Mouse (Mus musculus): ENCODE results near the gene Cdh13.

Gene Cdh13

DNA sequence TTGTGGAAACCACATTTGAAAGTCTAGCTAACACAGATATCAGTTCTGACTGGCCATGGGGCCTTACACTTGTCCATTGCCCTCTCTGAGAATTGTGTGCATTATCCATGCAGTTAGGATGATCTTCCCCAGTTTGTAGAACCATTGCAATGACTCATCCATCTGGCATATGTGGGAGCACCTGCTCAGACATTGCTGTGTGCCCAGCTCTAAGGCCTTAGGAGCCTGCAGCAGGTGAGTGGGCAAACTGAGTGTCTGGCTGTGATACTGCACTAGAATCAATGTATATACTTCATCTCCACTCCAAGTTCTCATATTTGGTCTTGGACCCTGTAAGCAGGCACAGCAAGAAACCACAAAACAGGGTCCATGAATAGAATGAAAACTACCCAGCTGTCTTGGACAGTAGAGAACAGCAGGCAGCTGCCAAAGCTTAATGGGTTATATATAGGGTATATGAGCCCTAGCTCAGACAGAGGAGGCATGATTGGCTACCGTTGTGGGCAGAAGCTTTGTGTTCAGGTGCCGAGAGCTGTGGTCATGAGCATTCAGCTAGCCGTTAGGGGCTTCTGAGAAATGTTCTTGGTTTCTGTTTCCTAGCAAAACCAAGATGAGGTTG lies 181.9 kb downstream of the Cdh13 start:
- no peak for DNase-seq

DNA sequence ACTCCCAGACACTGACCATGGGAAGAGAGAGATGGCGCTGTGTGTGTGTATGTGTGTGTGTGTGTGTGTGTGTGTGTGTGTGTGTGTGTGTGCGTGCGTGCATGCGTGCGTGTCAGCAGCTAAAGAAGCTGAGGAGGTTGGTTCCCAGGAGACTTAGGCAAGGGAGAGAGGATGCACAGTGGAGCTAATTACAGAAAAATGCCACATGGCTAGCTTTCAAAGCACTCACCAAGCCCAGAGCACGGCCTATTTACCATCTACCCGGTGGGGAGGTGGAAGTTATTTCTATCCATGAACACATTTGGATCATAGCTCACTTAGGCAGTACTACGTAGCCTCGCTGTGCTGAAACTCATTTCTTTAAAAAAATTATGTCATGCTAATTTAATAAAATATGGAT lies 194.1 kb downstream of the Cdh13 start:
- no peak for DNase-seq

DNA sequence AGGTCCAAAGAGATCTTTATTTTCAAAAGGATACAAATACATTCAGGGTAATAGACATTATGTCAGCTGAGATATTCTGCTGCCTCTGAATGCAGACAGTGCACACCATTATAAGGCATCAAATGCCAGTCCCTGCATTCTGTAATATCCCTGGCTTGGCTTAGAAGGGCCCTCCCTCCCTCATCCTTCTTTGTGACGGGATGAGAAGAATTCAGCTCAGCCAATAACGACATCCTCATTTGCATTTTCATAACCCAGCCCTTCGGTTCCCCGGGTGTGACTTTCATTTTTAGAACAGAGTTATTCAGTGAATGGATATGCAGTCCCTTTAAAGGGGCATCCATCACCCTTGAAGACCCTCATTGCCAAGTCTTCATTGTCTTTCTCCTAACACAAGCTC lies 205.2 kb downstream of the Cdh13 start:
- no peak for DNase-seq

DNA sequence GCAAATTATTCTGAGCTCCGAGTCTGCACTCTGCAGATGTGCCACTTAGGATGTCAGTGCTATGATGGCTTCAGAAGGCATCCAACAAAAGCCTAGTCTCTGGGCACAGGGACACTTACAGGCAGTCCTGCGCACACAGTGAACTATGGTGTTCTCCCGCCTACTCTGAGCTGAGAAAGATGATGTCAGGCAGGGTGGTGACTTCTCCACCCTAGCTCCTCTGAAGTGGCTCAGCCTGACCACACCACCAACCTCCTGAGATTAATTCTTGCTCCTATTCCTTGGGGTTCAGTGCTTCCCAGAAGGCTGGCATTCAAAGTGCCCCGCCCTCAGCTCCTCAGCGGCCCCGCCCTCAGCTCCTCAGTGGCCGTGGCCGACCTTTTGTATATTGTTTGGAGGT lies 219.0 kb downstream of the Cdh13 start:
- DNase-seq = no peak

DNA sequence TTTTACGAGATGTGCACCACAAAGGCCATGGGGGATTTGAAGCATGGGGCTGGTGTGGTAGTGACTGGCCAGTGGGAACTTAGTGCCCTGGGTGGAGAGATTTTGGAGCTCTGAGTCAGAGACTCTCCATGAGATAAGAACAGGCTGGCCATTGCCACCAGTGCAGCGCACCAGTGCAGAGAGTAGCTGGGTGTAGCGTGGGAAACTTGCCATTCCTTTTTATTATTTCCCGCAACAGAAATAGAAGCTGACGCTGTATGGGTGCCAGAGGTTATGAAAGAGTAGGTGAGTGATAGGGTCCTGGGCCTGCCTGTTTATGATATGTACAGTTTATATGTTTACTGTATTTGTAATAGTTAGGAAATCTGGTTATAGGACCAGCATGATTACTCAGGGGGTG lies 225.9 kb downstream of the Cdh13 start:
- no peak for DNase-seq

DNA sequence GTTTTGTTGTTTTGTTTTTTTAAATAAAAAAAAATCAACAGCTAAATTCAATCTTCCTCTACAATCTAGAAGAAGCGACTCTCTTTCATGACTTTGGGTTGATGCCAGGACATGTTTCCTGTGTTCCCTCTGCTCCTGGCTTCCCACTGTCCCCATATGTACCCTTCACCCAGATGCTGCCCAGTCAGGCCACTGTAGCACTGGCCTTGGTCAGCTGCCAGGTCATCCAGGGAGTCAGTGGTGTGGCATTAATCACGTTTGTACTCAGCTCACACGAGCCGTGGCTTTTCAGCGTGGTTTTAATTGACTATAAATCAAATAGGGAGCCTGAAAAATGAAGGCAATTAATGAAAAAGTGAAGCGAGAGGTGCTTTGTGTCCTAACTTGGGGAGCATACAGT lies 229.7 kb downstream of the Cdh13 start:
- no peak for DNase-seq

DNA sequence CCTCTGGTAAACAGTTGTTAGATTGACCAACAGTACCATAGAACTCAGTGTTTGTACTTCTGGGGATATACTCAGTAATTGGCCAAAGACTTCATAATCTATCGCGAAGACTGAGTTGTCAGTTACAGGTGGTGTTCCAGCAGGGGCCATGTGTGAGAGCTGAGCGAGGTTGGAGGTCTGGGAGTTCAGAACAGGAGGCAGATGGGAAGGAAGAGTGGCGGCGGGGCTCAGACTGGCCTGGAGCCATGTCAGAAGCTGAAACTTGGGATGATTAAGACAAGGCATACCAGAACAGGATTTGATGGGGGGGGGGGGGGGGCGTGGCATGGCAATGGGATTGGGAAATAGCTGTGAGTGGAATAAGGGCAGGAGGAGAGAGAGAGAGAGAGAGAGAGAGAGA lies 232.1 kb downstream of the Cdh13 start:
- DNase-seq = no peak

DNA sequence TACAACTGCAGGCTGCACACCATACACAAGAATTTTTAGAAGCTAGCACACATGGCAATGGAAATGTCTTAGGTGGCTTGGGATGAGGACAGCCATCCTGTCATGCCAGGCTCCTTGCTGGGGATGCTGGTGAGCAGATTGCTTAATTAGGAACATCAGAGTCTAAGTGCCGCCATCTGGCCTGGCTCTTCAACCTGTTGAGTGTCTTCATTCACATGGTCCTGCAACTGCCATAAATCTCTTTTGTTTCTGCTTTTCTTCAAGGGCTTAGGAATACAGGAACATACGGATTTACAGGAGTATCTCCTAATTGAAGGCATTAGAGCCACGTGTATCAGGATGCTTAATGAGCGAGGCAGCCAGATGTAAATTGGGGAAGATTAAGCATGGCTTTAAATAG lies 233.5 kb downstream of the Cdh13 start:
- DNase-seq = no peak

DNA sequence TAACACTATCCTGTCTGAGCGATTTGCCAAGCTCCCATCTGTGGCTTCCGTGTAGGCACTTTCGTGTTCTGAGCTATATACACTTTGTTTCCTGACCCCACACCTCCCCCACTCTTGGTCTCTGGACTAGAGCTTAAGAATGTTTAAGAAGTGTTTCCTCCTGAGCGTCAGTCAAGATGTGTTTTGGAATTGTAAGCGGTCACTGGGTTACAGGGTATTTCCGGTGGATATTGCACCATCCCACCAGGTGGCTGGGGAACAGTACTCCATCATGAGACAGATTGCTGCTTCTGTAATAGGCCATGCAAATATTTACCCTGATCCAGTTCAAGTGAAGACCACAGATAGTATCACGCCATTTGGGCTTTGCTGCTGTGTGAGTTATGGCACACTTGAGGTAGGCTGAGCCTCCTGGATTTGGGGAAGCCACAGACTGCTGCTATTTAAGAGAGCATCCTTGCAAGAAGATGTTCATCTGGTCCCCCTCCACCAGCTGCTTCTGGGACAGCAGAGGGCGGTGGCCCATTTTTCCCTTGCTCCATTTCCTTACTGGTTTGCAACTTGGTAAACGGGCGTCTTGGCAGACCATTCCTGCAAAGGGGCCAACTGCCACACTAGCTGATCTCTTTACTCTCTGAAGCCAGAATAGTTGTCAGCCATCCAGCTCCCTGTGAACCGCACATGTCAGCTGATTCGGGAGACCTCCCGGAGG lies 234.7 kb downstream of the Cdh13 start:
- no peak for DNase-seq

DNA sequence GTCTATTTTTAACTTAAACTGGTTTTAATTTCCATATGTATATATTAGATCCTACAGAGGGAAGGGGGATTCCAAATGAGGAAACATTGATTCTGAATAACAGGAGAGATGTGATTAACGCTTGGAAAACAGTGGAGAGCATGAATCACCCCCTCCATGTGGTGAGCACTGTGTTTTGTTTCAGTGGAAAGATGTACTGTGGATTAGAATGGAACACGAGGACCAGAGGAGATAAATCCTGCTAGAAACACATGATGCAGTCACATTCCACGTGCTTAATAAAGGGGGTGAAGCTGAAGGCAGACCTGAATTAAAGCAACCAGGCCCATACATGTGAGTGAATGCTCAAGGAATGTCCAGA lies 235.2 kb downstream of the Cdh13 start:
- DNase-seq = no peak

DNA sequence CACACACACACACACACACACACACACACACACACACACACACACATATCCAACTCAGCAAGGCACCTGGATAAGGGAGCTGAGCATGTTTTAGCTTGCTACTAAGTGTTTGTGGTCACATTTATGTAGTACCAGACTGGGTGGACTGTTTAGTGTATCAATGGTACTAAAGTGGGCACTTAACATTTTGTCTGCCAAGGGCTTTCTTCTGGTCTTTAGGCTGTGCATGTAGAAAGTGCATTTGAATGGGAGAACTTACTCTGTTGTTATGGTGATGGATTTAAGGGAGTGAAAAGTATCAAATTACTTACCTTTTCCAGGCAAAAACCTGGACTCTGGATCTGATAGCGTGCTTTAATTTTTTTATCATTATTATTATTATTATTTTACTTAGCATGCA lies 240.4 kb downstream of the Cdh13 start:
- DNase-seq = no peak

DNA sequence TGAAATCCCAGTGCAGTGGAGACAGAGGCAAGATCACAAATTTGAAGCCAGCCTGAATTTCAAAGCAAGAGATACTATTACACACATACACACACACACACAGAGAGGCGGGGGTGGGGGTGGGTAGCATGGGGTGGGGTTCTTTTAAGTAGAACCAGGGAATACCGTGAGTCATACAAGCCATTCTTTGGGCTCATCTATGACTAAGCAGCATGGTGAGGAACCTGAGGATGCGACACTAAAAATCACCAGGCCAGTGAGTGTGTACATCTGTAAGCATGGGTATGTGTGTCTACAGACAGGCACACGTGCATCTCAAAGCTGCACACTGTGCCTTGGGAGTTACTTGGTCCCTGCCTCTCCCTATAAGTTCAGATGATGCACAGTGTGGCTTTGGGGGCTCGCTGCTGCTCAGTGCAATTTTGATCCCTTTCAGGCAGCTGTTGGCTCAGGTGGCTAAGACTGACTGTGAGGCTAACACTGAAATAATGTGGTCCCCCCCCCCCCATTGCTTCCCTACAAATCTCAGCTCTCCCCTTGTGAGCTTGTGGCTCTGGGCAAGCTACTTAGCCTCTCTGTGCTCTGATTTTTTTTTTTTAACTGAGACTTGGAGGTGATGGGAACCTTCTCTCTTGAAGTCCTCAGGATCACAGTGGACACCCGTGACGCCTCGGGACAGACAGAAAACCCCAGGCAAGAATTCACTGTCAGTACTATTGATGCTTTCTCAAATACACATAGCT lies 255.5 kb downstream of the Cdh13 start:
- no peak for DNase-seq

DNA sequence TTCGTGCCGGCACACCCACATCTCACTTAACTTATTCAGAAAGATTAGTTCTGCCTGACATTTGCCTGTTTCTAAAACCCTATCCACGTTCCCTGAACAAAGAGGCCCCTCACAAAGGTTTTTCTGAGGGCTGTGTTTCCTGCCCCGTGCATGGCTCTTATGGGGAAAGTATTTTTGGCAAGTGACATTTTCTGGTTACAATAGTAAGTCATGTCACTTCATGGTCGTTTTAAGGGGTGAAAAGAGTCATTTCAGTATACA lies 256.0 kb downstream of the Cdh13 start:
- DNase-seq = no peak

DNA sequence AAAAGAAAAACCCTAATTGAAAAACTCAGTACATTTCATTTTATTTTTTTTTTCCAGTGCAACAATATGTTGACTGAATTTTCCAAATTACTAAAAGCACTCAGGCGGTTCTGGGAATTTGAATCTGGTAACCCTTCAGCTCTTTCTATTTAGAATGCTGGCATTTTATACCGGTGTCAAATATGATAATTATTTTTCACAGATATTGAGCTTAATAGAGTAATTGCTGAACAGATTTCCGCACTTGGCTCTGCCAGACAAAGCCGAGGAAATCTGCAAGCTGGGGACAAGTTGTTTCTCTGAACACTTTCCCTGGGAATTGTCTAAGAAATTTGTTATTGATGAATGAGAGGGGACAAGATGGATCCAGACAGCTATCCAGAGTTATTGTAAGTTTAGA lies 256.4 kb downstream of the Cdh13 start:
- no peak for DNase-seq

DNA sequence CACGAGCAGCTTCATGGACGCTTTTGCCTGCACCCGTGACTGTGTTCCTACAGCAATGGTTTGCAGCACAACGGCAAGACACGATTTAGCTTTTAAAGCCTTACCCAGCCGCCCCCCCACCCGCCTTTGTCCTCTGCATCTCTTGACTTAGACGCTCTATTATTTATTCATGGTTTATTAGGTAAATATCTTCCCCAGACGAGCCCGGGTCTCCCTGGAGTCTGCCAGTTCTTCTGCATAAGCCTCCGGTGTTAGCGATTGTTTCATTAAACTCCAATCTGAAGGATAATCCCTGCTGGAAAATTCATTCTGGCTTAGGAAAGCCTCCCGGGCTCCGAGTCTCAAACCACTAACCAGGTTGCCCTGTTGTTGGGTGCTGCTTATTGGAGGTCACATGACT lies 268.9 kb downstream of the Cdh13 start:
- DNase-seq = no peak

DNA sequence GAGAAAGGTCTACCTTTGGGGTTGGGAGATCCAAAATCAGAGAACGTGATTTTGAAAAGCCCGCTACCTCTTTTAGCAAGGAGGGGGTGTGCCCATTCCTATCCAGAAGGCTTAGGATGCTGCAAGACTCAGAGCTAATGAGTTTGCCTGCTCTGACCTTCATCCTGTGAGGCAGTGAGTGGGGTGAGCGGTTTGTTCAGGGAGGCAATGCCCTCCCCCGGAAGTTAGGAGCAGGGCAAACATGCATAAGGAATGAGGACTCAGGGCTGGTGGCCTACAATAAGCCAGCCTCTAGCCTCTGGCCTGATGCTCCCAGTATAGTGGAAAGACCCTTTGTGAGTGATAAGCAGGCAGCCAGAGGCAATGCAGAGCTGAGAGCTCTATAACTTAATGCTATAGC lies 269.3 kb downstream of the Cdh13 start:
- no peak for DNase-seq

DNA sequence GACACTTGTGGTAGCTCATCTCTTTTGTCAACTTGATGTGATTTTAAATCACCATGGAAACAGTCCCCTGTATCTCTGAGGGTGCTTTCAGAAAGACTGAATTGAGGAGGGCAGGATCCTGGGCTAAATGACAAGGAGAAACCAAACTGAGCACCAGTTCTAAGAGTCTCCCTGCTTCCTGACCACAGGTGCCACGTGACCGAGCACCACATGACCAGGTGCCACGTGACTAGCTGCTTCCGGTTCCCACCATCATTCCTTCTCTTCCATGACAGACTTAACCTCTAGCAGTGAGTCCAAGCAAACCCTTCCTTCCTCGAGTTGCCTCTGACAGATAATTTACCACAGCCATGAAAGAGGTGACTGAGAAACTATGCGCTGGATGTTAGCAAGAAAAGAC lies 280.5 kb downstream of the Cdh13 start:
- DNase-seq = no peak

DNA sequence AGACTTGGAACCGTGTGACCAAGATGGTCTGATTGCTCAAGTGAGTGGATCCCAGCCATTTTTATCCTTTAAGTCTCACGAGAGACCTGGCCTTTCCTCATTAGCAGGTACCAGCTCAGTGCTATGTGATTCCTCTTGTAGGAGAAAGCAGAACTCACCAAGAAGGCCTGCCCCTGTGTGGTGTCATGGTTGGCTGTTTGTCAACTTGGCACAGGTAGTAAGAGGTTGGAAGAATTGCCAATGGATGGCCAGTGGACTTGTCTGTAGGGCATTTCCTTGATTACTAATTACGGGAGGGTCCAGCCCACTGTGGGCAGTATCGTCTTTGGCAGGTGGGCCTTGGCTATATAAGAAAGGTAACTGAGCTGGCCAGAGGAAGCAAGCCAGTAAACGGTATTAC lies 281.7 kb downstream of the Cdh13 start:
- DNase-seq = no peak

DNA sequence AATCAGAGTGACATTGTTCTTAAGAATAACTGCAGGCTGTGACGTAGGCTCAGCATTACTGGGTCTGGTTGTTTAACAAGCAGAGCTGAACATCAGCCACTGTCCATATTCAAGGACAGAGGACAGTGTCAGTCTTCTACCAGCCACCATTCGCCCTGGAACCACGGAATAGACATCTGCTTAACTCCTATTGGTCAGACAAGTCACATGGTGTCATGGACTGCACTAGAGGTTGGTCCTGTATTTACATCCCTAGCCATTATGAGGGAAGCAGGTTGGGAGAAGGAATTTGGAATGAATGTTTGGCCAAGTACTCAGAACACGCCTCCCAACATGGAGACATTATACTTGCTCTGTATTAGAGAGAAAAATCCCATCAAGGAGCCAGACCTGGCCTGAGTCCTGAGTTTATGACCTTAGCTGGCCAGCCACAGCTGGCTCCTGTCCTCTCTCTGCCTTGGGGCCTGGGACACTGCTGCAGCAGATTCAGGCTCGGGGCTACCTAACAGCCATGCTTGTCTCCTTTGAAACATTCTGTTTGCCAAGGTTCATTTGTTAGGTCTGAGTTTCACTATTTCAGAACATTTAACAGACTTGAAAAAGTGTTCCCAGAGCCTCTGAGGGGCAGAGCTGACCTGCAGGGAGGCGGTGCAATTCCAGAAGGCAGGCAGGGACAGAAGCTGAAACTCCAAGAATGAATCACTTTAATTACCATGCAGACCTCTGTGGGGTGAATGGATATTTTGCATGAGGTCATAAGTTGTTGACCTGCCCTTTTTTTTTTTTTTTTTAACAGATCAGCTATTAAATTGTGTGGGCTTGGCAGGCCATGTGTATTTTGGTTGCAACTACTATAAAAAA lies 282.6 kb downstream of the Cdh13 start:
- no peak for DNase-seq

DNA sequence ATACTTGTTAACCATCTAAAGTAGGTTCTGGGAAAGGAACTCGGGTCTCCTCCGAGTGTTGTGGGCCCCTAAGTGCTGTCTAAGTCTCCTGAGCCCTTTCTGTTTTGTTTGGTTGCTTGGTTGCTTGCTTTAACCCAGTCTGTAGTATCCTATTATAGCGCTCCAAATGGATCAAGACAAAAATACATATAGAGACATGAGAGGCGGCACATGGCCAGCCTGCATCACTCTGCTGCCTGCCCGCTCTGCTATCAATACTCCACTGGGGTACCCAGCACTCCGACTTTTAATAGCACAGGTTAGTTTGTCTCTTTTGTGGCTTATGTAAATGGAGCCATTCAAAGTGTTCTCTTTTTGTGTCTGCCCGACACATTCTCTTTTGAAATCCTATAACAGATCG lies 285.8 kb downstream of the Cdh13 start:
- no peak for DNase-seq

DNA sequence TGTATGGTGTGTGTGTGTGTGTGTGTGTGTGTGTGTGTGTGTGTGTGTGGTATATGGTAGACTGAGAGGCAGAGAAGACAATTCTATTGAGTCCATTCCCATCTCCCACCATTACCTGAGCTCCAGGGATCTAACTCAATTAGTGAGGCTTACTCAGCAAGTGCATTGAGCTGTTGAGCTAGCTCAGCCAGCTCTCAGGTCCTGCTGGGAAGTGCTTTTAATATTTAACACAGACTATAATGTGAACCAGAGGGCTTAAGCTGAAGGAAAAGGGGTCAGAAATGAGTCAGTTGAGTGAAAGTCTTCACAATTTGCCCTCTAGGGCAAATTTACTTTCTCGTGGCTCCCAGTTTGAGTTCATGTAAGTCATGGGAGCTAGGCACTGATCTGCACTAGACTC lies 297.7 kb downstream of the Cdh13 start:
- DNase-seq = no peak

DNA sequence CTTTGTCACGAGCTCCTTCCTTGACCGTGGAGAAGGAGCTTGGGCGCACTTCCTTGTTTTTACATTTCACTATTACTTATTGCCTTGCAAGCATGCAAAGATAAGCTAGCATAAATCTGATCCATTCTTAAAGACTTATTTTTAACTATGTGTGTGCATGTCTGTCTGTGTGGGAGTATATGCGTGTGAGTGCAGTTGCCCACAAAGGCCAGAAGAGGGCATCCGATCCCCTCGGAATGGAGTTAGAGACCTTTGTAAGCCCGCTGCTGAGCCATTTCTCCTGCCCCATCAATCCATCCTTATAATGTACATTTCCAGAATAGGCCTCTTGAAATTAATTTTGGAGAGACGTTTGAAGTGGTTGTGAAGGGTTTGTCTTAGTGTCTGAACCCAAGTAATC lies 298.7 kb downstream of the Cdh13 start:
- DNase-seq = no peak

DNA sequence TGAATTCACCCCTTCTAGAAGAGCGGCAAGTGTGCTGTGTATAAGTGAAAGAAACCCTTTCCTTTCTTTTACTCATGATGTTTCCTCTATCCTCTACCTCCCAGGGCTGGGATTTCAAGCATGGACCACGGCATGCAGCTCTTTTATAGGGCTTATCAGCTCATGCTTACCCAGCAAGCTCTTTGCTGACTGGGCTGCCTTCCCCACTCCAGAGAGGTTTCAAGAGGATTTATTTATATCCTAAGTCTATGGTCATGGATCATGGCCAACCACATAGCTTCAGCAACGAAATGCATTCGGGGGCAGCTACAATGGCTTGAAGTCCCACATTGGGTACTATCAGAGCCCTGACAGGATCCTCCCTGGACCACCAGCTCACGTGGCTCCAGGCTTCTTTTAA lies 304.4 kb downstream of the Cdh13 start:
- no peak for DNase-seq

DNA sequence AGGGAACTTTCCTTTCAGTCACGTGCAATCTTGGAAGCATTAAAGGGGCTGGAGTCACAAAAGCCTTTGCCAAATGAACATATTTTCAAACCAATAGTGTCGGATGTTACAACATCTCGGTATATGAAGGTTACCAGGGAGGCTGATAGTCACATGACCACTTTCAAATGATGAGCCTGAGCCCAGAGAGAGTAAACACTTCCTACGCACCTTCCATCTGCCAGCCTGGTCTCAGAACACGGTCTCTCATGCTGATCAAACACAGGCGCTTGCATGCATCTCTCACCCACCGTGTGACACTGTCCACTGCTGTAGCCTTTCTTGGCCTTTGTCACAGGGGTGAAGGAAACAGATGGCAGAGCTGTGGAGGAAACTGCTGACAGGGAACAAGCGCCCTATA lies 313.3 kb downstream of the Cdh13 start:
- DNase-seq = no peak

All from thymus, postnatal 36 days (tissue).